Mouse (Mus musculus) ovary, postnatal 10 days (tissue): ENCODE results near the gene Wdr60.
"Not testable (repeated sequence)": the region's sequence is repeated elsewhere in the genome, so short reads cannot be mapped to it uniquely, and the experiment has no call there.

Source experiments
- DNase-seq: peaks from one replicate; pipeline ENCODE4 v3.0.0; 2022; ENCODE audit warnings: low spot score

Gene Wdr60

DNA sequence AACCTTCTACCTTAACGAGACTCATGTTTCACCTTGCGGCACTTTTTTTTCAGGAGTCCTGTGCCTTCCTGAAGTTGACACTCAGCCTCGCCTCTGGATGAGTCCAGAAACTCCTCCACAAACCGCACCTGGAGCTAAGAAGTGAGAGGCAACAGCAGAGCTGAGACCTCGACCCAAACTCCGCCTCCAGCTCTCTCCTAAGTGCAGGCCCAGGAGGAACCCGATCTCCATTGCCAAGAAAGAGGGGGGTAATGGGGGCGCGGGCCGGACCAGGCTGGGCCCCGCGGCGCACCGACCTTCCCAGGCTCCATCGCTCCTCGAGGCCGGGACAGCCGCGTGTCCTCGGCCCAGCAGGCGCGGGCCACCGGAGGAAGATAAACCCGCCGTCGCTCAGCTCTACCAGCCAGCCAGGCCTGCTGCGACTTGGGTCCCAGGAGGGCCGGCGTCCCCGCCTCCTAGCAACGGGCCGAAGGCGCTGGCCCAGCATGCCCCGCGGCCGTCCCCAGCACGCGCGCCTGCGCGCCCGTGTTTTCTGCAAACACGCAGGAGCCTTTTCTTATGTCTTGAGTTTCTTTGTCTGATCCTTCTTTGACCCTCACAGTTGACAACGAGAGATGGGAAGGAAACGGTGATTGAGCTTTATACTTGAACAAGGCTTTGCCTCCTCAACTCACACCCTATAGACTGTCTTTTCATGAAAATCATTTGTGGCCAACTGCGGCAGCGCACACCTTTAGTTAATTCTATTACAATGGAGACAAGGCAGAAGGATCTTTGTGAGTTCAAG, at the start of gene Wdr60:
Gene Wdr60 (minus strand): TSS at position 468 of the 787 bp plus-strand sequence.
- peak; percentile 75 for DNase-seq

DNA sequence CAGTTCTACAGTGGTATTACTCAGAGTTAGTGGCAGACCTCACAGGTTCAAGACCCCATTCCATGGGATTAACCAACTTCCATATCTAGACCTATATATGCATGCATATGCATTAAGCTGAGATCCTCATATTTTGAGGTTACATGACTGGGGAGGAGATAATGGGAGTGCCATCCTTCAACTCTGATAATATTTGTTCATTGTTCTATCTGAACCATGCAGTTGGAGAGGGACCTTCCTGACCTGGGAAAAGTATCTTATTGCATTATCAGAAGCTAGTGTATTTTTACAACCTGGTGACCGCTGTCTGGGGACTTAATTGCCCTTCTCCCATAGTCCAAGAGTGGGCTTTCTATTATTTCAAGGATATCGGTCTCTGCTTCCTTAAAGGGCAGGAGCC, 45.8 kb upstream of the Wdr60 start:
- no peak for DNase-seq

DNA sequence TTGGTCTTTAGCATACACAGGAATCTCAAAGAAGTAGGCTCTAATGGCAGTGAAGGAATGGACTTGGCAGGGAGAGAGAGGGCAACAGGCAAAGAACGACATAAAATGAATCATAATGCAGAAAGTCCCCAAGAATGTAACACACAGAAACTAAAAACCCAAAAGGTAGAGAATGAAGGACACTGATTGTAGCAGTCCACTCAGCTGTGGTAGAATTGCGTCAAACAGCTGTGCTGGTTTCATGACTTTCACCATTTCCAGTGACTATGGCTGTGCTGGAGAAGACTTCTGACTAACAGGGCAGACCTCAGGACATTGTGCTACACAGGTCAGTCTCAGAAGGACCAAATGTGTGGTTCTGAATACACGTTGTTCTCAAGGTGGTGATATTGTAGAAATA, 45.0 kb upstream of the Wdr60 start:
- DNase-seq, result no peak

- DNase-seq, result no peak
These were observed 43.2 kb upstream of the Wdr60 start for GRCm38 (mm10) chr12:116306042-116306441.

GRCm38 (mm10) chr12:116302181-116302580, 39.4 kb upstream of the Wdr60 start:
- no peak for DNase-seq

DNA sequence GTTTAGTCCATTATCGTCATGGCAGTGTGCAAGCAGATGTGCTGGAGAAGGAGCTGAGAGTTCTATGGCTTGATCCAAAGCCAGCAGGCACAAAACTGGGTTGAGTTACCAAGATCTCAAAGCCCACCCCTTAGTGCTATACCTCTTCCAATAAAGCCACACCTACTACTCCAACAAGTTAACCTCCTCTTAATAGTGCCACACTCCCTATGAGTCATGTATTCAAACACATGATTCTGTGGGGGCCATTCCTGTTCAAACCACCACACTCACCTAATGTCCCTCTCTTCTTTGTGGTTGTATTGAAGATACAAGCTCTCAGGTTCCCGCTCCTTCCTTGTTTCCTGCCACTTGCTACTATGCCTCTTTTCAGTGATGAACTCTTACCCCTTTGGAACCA, 37.1 kb upstream of the Wdr60 start:
- no peak for DNase-seq

- DNase-seq, result no peak
These were observed 30.9 kb upstream of the Wdr60 start for GRCm38 (mm10) chr12:116293599-116294292.

- no peak for DNase-seq
These were observed 30.4 kb upstream of the Wdr60 start for GRCm38 (mm10) chr12:116293185-116293584.

DNA sequence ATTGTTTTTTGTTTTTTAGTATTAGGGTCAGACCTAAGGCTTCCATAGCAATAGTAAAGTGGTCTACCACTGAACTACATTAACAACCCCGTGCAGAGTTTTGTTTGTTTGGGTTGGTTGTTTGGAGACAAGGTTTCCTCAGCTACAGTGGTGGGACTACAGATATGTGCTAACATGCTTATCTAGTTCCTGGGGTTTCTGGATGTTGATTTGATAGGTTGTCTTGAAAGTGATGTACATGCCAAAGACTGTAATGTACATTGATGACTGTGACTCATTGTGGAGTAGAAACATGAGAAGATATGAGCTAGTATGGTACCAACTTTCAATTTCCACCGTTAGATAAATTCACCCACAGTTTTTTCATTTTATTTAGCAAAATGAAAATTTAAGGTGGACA, 20.7 kb upstream of the Wdr60 start:
- no peak for DNase-seq

GRCm38 (mm10) chr12:116282856-116283255, 20.0 kb upstream of the Wdr60 start:
- DNase-seq, result no peak

GRCm38 (mm10) chr12:116281427-116282281, 18.8 kb upstream of the Wdr60 start:
- no peak for DNase-seq

GRCm38 (mm10) chr12:116280653-116281364, 18.0 kb upstream of the Wdr60 start, which contains the start of gene Esyt2:
Esyt2 (plus strand) TSS chr12:116281196.
- DNase-seq, result peak; percentile 100

DNA sequence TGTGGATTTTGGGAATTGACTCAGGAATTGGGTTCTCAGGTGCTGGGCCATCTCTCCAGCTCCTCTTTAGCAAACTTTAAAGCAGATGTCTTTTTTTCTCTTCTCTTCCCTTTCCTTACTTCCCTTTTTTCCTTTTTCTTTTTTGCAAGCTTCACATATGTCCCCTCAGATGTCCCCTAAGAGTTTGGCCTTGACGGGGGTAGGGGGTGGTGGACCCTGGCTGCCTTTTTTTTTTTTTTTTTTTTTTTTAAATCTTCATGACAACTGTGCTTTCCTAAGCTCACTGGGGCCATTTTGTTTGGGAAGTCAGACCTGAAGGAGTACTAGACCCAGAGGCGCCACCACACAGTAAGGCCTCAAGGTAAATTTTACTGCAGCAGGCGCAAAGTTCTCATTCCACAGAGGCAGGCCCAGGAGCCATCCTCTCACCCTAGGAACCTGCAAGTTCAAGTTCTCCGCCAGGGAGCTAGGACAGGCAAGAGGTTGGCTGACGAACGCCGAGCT, 17.4 kb upstream of the Wdr60 start:
- no peak for DNase-seq

- no peak for DNase-seq
These were observed 16.4 kb upstream of the Wdr60 start for GRCm38 (mm10) chr12:116279181-116279580.

GRCm38 (mm10) chr12:116278541-116278940, 15.7 kb upstream of the Wdr60 start:
- DNase-seq, result no peak

DNA sequence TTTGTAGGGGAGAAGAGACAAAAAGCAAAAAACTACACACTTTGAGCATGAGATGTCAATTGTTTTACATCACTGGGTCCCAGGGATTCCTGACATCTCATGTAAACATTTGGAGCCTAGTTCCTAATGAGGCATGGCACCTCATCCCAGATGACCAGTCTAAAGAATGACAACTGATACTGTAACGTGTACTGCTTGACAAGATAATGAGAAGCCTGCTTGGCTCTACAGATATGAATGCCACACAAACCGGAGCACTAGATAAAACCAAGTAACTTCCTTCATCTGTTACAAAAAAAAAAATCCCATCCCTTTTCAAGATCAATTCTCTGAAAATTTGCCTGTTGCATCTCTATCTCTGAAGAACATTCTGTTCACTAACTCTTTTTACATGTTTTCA, 14.1 kb upstream of the Wdr60 start:
- DNase-seq, result no peak

- DNase-seq, result no peak
These were observed 12.8 kb upstream of the Wdr60 start for GRCm38 (mm10) chr12:116275631-116276030.

GRCm38 (mm10) chr12:116275086-116275485, 12.3 kb upstream of the Wdr60 start, which contains the start of gene Gm11027:
Gm11027 (plus strand) TSS chr12:116275386.
- DNase-seq, result not testable (repeated sequence)

DNA sequence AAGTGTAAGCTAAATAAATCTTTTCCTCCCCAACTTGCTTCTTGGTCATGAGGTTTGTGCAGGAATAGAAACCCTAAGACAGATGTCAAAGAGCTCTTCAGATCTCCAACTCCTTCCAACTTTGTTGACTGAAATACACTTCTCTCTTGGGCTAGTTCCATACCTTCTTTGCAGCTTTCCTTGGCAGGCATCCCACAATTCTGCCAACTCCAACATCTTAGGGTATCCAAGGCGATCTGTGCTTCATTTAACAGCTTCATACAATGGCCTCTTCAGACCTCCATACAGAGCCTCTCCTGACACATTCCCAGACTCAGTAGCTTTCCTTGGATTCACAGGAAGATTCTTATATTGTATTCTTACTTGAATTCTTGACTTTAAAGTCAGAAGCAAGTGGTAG, 10.9 kb upstream of the Wdr60 start:
- DNase-seq, result no peak

DNA sequence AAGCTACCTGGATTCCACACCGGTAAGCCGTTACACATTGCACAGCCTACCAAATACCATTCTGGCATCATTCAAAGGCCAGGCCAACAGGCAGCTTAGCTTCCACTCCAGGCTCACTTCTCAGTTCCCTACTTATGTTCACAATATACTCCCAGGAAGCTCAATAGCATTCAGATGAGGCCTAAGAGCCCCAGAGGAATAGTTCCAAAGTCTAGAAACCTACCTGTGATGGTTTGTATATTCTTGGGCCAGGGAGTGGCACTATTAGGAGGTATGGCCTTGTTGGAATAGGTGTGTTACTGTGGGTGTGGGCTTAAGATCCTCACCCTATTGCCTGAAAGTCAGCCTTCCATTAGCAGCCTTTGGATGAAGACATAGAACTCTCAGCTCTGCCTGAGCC, 8.2 kb upstream of the Wdr60 start:
- DNase-seq, result no peak

DNA sequence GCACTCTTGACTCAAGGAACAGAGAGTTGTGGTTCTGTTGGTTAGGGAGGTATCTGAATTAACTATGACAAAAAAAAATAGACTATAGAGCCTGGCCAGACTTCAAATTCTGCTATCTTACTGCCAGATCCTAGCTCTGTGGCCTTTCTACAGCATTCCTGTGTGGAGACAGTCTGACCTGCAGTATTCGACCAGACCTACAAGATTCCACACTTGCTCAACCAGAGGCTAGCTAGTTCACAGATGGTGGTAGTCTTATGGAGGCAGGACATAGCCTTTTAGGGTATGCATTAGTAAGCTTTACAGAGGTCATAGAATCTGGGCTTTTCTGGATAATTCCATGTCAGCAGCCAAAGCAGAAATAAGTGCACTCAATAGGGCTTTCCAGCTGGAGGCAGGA, 7.7 kb upstream of the Wdr60 start:
- no peak for DNase-seq

GRCm38 (mm10) chr12:116269450-116269849, 6.6 kb upstream of the Wdr60 start:
- DNase-seq, result no peak
